Mouse (Mus musculus): ENCODE data around the gene Prdm9. TPM values are rescaled to one million over a fixed set of nuclear protein-coding genes. Genes with fewer than 3 reads are reported as not detected.

Gene Prdm9
- 28.5 TPM for polyA plus RNA-seq (2014; fragmentation: Illumina TruSeq; extraction: RNeasy Lipid Tissue Mini Kit (QIAGEN cat#74804); ENCODE audit: low replicate concordance)

GRCm38 (mm10) chr17:15564014-15564927 lies at the start of gene Prdm9:
Gene Prdm9 (minus strand): TSS chr17:15564354.

DNA sequence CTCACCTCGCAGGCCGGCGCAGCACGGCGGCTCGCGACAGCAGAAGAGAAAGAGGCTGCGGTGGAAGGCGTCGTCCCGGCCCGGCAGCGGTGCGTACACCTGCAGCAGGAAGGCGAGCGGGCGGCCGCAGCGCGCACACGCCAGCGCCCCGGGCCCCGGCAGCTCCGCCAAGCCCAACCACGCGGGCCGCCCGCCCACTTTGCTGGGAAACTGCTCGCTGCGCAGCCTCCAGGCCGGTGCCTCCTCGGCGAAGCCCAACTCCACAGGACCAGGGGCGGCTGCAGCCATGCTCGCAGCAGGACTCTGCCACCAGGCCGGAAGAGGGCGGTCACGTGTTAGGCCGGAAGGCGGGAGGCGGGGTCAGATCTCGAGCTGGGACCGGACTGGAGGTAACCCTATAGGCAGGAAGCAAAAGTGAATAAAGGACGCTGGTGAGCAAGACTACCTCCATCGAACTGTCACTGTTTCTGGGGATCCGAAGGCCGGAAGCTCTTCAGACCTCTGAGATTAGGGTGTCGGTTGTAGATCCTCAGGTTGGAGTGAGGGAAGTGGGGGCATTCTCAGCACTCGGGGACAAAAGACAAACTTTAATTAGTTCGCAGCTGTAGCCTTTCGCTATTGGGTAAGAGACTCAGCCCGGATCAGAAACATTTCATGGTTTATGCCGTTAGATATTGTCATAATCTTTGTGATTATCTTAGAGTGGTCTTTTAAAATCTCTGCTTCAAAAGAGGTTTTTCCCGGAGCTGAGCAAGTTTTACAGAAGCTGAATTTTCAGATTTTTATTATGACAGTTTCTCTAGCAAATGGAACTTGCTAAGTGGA lies 37.0 kb downstream of the Prdm9 start, which contains the start of gene Pdcd2:
TSS of gene Pdcd2 (minus strand) at position 316 of the 825 bp plus-strand sequence.

GRCm38 (mm10) chr17:15499656-15500394 lies 64.3 kb downstream of the Prdm9 start, which contains the start of the genes Psmb1 and Tbp:
Gene Psmb1 (minus strand): TSS chr17:15499751.
Gene Tbp (plus strand): TSS chr17:15499888.

Other genes starting within 250 kb of the Prdm9 start
- gene Dll1, start 187.5 kb downstream of the Prdm9 start, polyA plus RNA-seq (2014; fragmentation: Illumina TruSeq; extraction: RNeasy Lipid Tissue Mini Kit (QIAGEN cat#74804); ENCODE audit: low replicate concordance) = 29.4 TPM
- 36.7 TPM for gene Fam120b, start 168.2 kb downstream of the Prdm9 start, polyA plus RNA-seq (2014; fragmentation: Illumina TruSeq; extraction: RNeasy Lipid Tissue Mini Kit (QIAGEN cat#74804); ENCODE audit: low replicate concordance)
- 118 TPM for gene Psmb1, start 64.6 kb downstream of the Prdm9 start, polyA plus RNA-seq (2014; fragmentation: Illumina TruSeq; extraction: RNeasy Lipid Tissue Mini Kit (QIAGEN cat#74804); ENCODE audit: low replicate concordance)
- gene Tbp, start 64.5 kb downstream of the Prdm9 start, polyA plus RNA-seq (2014; fragmentation: Illumina TruSeq; extraction: RNeasy Lipid Tissue Mini Kit (QIAGEN cat#74804); ENCODE audit: low replicate concordance) = 91.1 TPM
- 49.0 TPM for gene Pdcd2, start 37.1 kb downstream of the Prdm9 start, polyA plus RNA-seq (2014; fragmentation: Illumina TruSeq; extraction: RNeasy Lipid Tissue Mini Kit (QIAGEN cat#74804); ENCODE audit: low replicate concordance)
- gene Chd1, start 140.6 kb upstream of the Prdm9 start, polyA plus RNA-seq (2014; fragmentation: Illumina TruSeq; extraction: RNeasy Lipid Tissue Mini Kit (QIAGEN cat#74804); ENCODE audit: low replicate concordance) = 56.6 TPM